Mouse (Mus musculus) gastrocnemius, postnatal 4 days (tissue): Measurements from ENCODE around the gene Camkmt. TPM values are rescaled to one million over a fixed set of nuclear protein-coding genes. Genes with fewer than 3 reads are reported as not detected.

Experiments
- DNase-seq, 2 experiments: peaks; one replicate each; pipeline ENCODE4 v3.0.0; 2021 to 2022; ENCODE audit warnings: low spot score in 2 of 2, mixed read lengths in 2 of 2
- total RNA-seq, 2 experiments: library from RNA; stranded (reverse); gene quantifications; 2 replicates each; pipeline ENCODE4 v1.2.3; 2021

Camkmt gene
- total RNA-seq, 2 experiments from 2014 or later, result 4.8 to 5.2 TPM

- DNase-seq, result no peak
These were observed 192.1 kb downstream of the Camkmt start for GRCm38 (mm10) chr17:85282447-85282846.

- DNase-seq, result no peak
These were observed 200.8 kb downstream of the Camkmt start for GRCm38 (mm10) chr17:85291154-85291553.

- no peak for DNase-seq
These were observed 201.2 kb downstream of the Camkmt start for GRCm38 (mm10) chr17:85291601-85292000.

GRCm38 (mm10) chr17:85292276-85292675, 201.9 kb downstream of the Camkmt start:
- DNase-seq, result no peak

GRCm38 (mm10) chr17:85303686-85304085, 213.3 kb downstream of the Camkmt start:
- DNase-seq, result no peak

- DNase-seq, result no peak
These were observed 218.2 kb downstream of the Camkmt start for GRCm38 (mm10) chr17:85308566-85308965.

- no peak for DNase-seq
These were observed 218.7 kb downstream of the Camkmt start for GRCm38 (mm10) chr17:85309046-85309445.

GRCm38 (mm10) chr17:85311348-85311747, 221.0 kb downstream of the Camkmt start:
- DNase-seq, result no peak

- DNase-seq, result no peak
These were observed 228.0 kb downstream of the Camkmt start for GRCm38 (mm10) chr17:85318401-85318800.

- no peak for DNase-seq
These were observed 229.5 kb downstream of the Camkmt start for GRCm38 (mm10) chr17:85319779-85320300.

GRCm38 (mm10) chr17:85328901-85329300, 238.5 kb downstream of the Camkmt start:
- no peak for DNase-seq

- DNase-seq, result no peak
These were observed 245.1 kb downstream of the Camkmt start for GRCm38 (mm10) chr17:85335464-85335863.

- no peak for DNase-seq
These were observed 247.3 kb downstream of the Camkmt start for GRCm38 (mm10) chr17:85337666-85338065.

- DNase-seq, result no peak
These were observed 250.9 kb downstream of the Camkmt start for GRCm38 (mm10) chr17:85341134-85341700.

- DNase-seq, result no peak
These were observed 252.1 kb downstream of the Camkmt start for GRCm38 (mm10) chr17:85342471-85342870.

GRCm38 (mm10) chr17:85343435-85343834, 253.1 kb downstream of the Camkmt start:
- no peak for DNase-seq

GRCm38 (mm10) chr17:85346701-85347100, 256.3 kb downstream of the Camkmt start:
- DNase-seq, result no peak

- DNase-seq, result no peak
These were observed 259.1 kb downstream of the Camkmt start for GRCm38 (mm10) chr17:85349331-85349935.

- DNase-seq, result no peak
These were observed 260.9 kb downstream of the Camkmt start for GRCm38 (mm10) chr17:85351301-85351700.

GRCm38 (mm10) chr17:85352731-85353130, 262.4 kb downstream of the Camkmt start:
- no peak for DNase-seq

- no peak for DNase-seq
These were observed 262.8 kb downstream of the Camkmt start for GRCm38 (mm10) chr17:85353191-85353590.

- DNase-seq, result no peak
These were observed 263.3 kb downstream of the Camkmt start for GRCm38 (mm10) chr17:85353636-85354035.

- no peak for DNase-seq
These were observed 265.0 kb downstream of the Camkmt start for GRCm38 (mm10) chr17:85355356-85355755.
